30 mouse cellular contexts compared by ENCODE assay signal in the genomic region with DNA sequence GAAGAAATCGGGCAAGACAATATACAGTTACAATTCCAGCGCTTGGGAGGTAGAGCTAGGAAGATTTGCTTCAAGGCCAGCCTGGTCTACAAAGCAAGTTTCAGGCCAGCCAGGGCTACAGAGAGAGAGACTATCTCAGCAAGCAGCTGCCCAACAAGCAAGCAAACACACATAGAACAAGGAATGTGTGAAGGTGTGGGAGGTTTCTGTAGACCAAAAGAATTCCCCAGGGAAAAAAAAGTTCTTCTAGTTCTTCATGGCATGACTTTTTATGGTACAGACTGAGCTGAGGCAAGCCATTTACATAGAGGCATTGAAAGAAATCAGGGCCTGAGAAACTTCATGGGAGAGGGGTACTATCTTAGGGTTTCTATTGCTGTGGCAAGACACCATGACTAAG.
"Had no signal": no experiment of that assay in that cellular context is flagged by ENCODE, and none has a peak within 500 bp of the region (broad histone marks: within the 10 kb centered on the region; RNA-seq: fewer than 3 reads in every experiment).

No protein-coding gene starts in this region.

- ATAC-seq: liver, embryonic 12.5 days; liver, postnatal 0 days; lung, postnatal 0 days; midbrain, embryonic 13.5 days; midbrain, embryonic 15.5 days; midbrain, embryonic 16.5 days had no signal

- H3K27ac ChIP-seq: limb, embryonic 10.5 days; limb, embryonic 12.5 days; limb, embryonic 13.5 days; limb, embryonic 15.5 days; liver, embryonic 12.5 days; liver, embryonic 13.5 days; liver, embryonic 14.5 days; liver, embryonic 15.5 days; lung, embryonic 15.5 days; macrophage; midbrain, embryonic 10.5 days; midbrain, embryonic 12.5 days; midbrain, embryonic 13.5 days; neural tube, embryonic 12.5 days; neural tube, embryonic 13.5 days had no signal

- H3K4me3 ChIP-seq: limb, embryonic 10.5 days; limb, embryonic 12.5 days; limb, embryonic 13.5 days; limb, embryonic 15.5 days; liver, embryonic 12.5 days; liver, embryonic 13.5 days; liver, embryonic 15.5 days; lung, embryonic 15.5 days; megakaryocyte, embryonic 14.5 days; midbrain, embryonic 10.5 days; midbrain, embryonic 12.5 days; midbrain, embryonic 13.5 days; midbrain, embryonic 15.5 days; myocyte; neural tube, embryonic 12.5 days; neural tube, embryonic 13.5 days had no signal

- DNase-seq: left cerebral cortex, postnatal 4 days; liver; liver, embryonic 13.5 days; liver, postnatal 0 days; lung, adult 18-20 months; lung, adult 2 months; lung, embryonic 14.5 days; lung, postnatal 10 days; lung, postnatal 36 days; lung, postnatal 4 days; midbrain, embryonic 14.5 days had no signal
